8 mouse cellular contexts compared by ENCODE assay signal in the genomic region with DNA sequence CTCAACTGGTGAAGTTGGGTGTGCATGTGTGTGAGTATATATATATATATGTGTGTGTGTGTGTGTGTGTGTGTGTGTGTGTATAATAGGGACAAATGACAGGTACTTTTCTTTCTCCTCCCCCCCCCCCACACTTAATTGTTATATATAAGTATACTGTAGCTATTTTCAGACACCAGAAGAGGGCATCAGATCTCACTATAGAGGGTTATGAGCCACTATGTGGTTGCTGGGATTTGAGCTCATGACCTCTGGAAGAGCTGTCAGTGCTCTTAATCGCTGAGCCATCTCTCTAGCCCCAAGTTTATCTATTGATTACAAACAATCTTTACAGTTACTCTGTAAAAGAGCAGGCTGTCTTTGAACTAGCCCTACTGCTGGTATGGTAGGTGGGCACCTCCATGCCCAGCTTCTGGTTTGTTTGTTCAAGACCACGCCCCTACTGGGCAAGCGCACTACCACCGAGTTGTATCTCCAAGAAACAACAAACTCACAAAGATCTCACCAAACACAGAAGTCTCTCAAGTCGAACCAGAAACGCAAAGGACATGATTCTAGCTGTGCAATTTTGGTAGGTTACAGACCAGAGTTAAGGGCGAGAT. TPM values are rescaled to one million over a fixed set of nuclear protein-coding genes. Genes with fewer than 3 reads are reported as not detected.
A peak's percentile ranks its signal among the peaks of the same experiment; 100 is the strongest.
DNase-seq lines count a peak whose midpoint lies in the region; ATAC-seq and TF ChIP-seq lines count a peak whose summit lies in the region.

No protein-coding gene starts in this region.

- no peak; the same call in 1 of the 2 replicates for TF ChIP-seq CTCF in hindbrain, postnatal 0 days (IDR thresholded peaks at IDR 0.05; ENCODE audit: low read depth)
- TF ChIP-seq CTCF in midbrain, postnatal 0 days (IDR thresholded peaks at IDR 0.05): peak; percentile 40

- WGBS in kidney, embryonic 15.5 days: 6% methylated on average over 7 of the region's 7 CpGs
- 4% methylated on average over 7 of the region's 7 CpGs for WGBS in hindbrain, postnatal 0 days
- WGBS in midbrain, postnatal 0 days: 3% methylated on average over 7 of the region's 7 CpGs

- H3K9me3 ChIP-seq in kidney, embryonic 15.5 days (replicated peaks): no peaks in the 10 kb centered on the region
- H3K9me3 ChIP-seq in hindbrain, postnatal 0 days (ENCODE audit: low read length): no peaks in the 10 kb centered on the region
- H3K9me3 ChIP-seq in midbrain, postnatal 0 days (ENCODE audit: low read length): no peaks in the 10 kb centered on the region

- peak; percentile 63 for ATAC-seq in kidney, embryonic 15.5 days (replicated peaks; ENCODE audit: low FRiP score)
- peak; percentile 76 for ATAC-seq in hindbrain, postnatal 0 days
- peak; percentile 64 for ATAC-seq in midbrain, postnatal 0 days (ENCODE audit: low FRiP score)

- no peak for DNase-seq in kidney, adult 11 months
- no peak for DNase-seq in hindbrain, postnatal 0 days (ENCODE audit: low spot score)
- DNase-seq in midbrain, postnatal 0 days (ENCODE audit: low spot score): no peak
- no peak for DNase-seq in adrenal gland, postnatal 14 days
- DNase-seq in layer of hippocampus, postnatal 14 days (ENCODE audit: low spot score in 2 of 2): no peak
- DNase-seq in left cerebral cortex, adult 18-20 months (ENCODE audit: low spot score in 2 of 2): no peak

- peaks cover 19% of the 10 kb centered on the region for H3K36me3 ChIP-seq in kidney, embryonic 15.5 days
- peaks cover 8% of the 10 kb centered on the region; the same call in 1 of the 2 replicates for H3K36me3 ChIP-seq in hindbrain, postnatal 0 days (ENCODE audit: insufficient read depth, low read length)
- 0 out of 2 replicates have a peak, but pooled peaks cover 2% of the 10 kb centered on the region for H3K36me3 ChIP-seq in midbrain, postnatal 0 days (ENCODE audit: insufficient read depth, low read length)

- H3K4me1 ChIP-seq in kidney, embryonic 15.5 days: peaks cover 14% of the 10 kb centered on the region
- H3K4me1 ChIP-seq in brown adipose tissue, adult 24 weeks (ENCODE audit: control insufficient read depth, insufficient read depth, insufficient read length, low read length): peaks cover 2% of the 10 kb centered on the region; the same call in 1 of the 2 replicates
- peaks cover 4% of the 10 kb centered on the region; the same call in 1 of the 2 replicates for H3K4me1 ChIP-seq in hindbrain, postnatal 0 days (ENCODE audit: insufficient read depth, low read length)
- H3K4me1 ChIP-seq in midbrain, postnatal 0 days (ENCODE audit: insufficient read depth, low read length): 0 out of 2 replicates have a peak, but pooled peaks cover 2% of the 10 kb centered on the region

- peak overlapping the region; percentile 65 for H3K4me2 ChIP-seq in kidney, embryonic 15.5 days
- peak overlapping the region; percentile 80 for H3K4me2 ChIP-seq in hindbrain, postnatal 0 days (ENCODE audit: low read depth, low read length)
- peak overlapping the region; percentile 72 for H3K4me2 ChIP-seq in midbrain, postnatal 0 days (ENCODE audit: low read depth, low read length, poor library complexity, severe bottlenecking)

- peak overlapping the region; percentile 80 for H3K4me3 ChIP-seq in kidney, embryonic 15.5 days (replicated peaks)
- H3K4me3 ChIP-seq in brown adipose tissue, adult 24 weeks (ENCODE audit: insufficient read depth, low read depth, low read length): peak overlapping the region; percentile 61
- peak overlapping the region; percentile 81 for H3K4me3 ChIP-seq in hindbrain, postnatal 0 days (ENCODE audit: low read length)
- peak overlapping the region; percentile 72 for H3K4me3 ChIP-seq in midbrain, postnatal 0 days (ENCODE audit: low read depth, low read length)

- peak overlapping the region; percentile 59; the same call in 1 of the 2 replicates for H3K27ac ChIP-seq in kidney, embryonic 15.5 days
- H3K27ac ChIP-seq in brown adipose tissue, adult 24 weeks (replicated peaks; ENCODE audit: low read depth, low read length): peak overlapping the region; percentile 73
- peak overlapping the region; percentile 91 for H3K27ac ChIP-seq in hindbrain, postnatal 0 days
- no peak overlapping the region for H3K27ac ChIP-seq in midbrain, postnatal 0 days (ENCODE audit: low read depth, low read length)

- H3K27me3 ChIP-seq in kidney, embryonic 15.5 days: no peaks in the 10 kb centered on the region
- H3K27me3 ChIP-seq in hindbrain, postnatal 0 days (ENCODE audit: insufficient read depth, low read length): no peaks in the 10 kb centered on the region
- no peaks in the 10 kb centered on the region for H3K27me3 ChIP-seq in midbrain, postnatal 0 days (ENCODE audit: insufficient read depth, low read length)

- H3K9ac ChIP-seq in kidney, embryonic 15.5 days: no peak overlapping the region
- H3K9ac ChIP-seq in hindbrain, postnatal 0 days (replicated peaks; ENCODE audit: low read length): 0 out of 2 replicates have a peak overlapping the region, but pooled peaks have one; percentile 73
- no peak overlapping the region for H3K9ac ChIP-seq in midbrain, postnatal 0 days (replicated peaks; ENCODE audit: low read length, poor library complexity, severe bottlenecking)

RNA-seq across cellular contexts. Expression of a gene that starts 0.3 kb away (rescaled TPM):
- 46.5 and 49.6 TPM in 2 replicates for polyA plus RNA-seq in kidney, embryonic 15.5 days (2015; fragmentation: Nextera tagmentation; extraction: Ambion mirVana)
- 7.0 and 15.9 TPM in 2 replicates for polyA plus RNA-seq in brown adipose tissue, adult 24 weeks (2012; ENCODE audit: insufficient read depth, insufficient read length, missing spikeins)
- 50.9 and 56.5 TPM in 2 replicates for total RNA-seq in hindbrain, postnatal 0 days (2014; rRNA removed)
- 26.3 and 26.8 TPM in 2 replicates for polyA plus RNA-seq in hindbrain, postnatal 0 days (2015; fragmentation: Nextera tagmentation; extraction: Ambion mirVana)
- 66.0 and 66.8 TPM in 2 replicates for total RNA-seq in midbrain, postnatal 0 days (2014; rRNA removed)
- polyA plus RNA-seq in midbrain, postnatal 0 days (2015; fragmentation: Nextera tagmentation; extraction: Ambion mirVana): 27.0 and 29.3 TPM in 2 replicates
- 22.2 and 26.3 TPM in 2 replicates for total RNA-seq in adrenal gland, postnatal 14 days (2021)
- 10 to 100 TPM; 24.7 to 29.8 TPM for total RNA-seq in layer of hippocampus, postnatal 14 days (2021)
- 10 to 100 TPM; 22.7 to 24.3 TPM for total RNA-seq in left cerebral cortex, adult 18-20 months (2021)

RNA-seq across cellular contexts. Expression of a gene that starts 0.5 kb away (rescaled TPM):
- polyA plus RNA-seq in kidney, embryonic 15.5 days (2015; fragmentation: Nextera tagmentation; extraction: Ambion mirVana): 261 TPM in 2 replicates
- 1,109 and 1,394 TPM in 2 replicates for polyA plus RNA-seq in brown adipose tissue, adult 24 weeks (2012; ENCODE audit: insufficient read depth, insufficient read length, missing spikeins)
- 226 and 267 TPM in 2 replicates for total RNA-seq in hindbrain, postnatal 0 days (2014; rRNA removed)
- polyA plus RNA-seq in hindbrain, postnatal 0 days (2015; fragmentation: Nextera tagmentation; extraction: Ambion mirVana): 562 and 575 TPM in 2 replicates
- total RNA-seq in midbrain, postnatal 0 days (2014; rRNA removed): 221 and 257 TPM in 2 replicates
- polyA plus RNA-seq in midbrain, postnatal 0 days (2015; fragmentation: Nextera tagmentation; extraction: Ambion mirVana): 513 and 552 TPM in 2 replicates
- 547 and 568 TPM in 2 replicates for total RNA-seq in adrenal gland, postnatal 14 days (2021)
- total RNA-seq in layer of hippocampus, postnatal 14 days (2021): 100 to 1,000 TPM; 319 to 320 TPM
- 100 to 1,000 TPM; 232 to 236 TPM for total RNA-seq in left cerebral cortex, adult 18-20 months (2021)

RNA-seq across cellular contexts. Expression of a gene that starts 45.1 kb away (rescaled TPM):
- 36.7 and 40.5 TPM in 2 replicates for polyA plus RNA-seq in kidney, embryonic 15.5 days (2015; fragmentation: Nextera tagmentation; extraction: Ambion mirVana)
- 5.8 and 7.0 TPM in 2 replicates for polyA plus RNA-seq in brown adipose tissue, adult 24 weeks (2012; ENCODE audit: insufficient read depth, insufficient read length, missing spikeins)
- total RNA-seq in hindbrain, postnatal 0 days (2014; rRNA removed): 31.2 and 36.7 TPM in 2 replicates
- polyA plus RNA-seq in hindbrain, postnatal 0 days (2015; fragmentation: Nextera tagmentation; extraction: Ambion mirVana): 25.0 and 25.1 TPM in 2 replicates
- 18.3 and 22.7 TPM in 2 replicates for total RNA-seq in midbrain, postnatal 0 days (2014; rRNA removed)
- polyA plus RNA-seq in midbrain, postnatal 0 days (2015; fragmentation: Nextera tagmentation; extraction: Ambion mirVana): 14.3 and 14.9 TPM in 2 replicates
- total RNA-seq in adrenal gland, postnatal 14 days (2021): 21.4 and 22.1 TPM in 2 replicates
- total RNA-seq in layer of hippocampus, postnatal 14 days (2021): 10 to 100 TPM; 15.3 to 18.9 TPM
- 10 to 100 TPM; 15.5 to 16.7 TPM for total RNA-seq in left cerebral cortex, adult 18-20 months (2021)
